Mouse (Mus musculus) embryonic fibroblast, embryonic 13.5 days (primary cell): ENCODE measurements around the gene Trim80.

Source experiments
- CTCF ChIP-seq: IDR thresholded peaks from 2 replicates; pipeline ENCODE4 v1.5.1; 2011; ENCODE audit warnings: mild to moderate bottlenecking, control low read depth, low read length, moderate library complexity, borderline replicate concordance; ENCODE audit not compliant: insufficient read depth
- POLR2A ChIP-seq: IDR thresholded peaks from 2 replicates; pipeline ENCODE4 v1.6.1; 2011; ENCODE audit warnings: low read depth, mild to moderate bottlenecking, control low read depth, low read length, moderate library complexity

DNA sequence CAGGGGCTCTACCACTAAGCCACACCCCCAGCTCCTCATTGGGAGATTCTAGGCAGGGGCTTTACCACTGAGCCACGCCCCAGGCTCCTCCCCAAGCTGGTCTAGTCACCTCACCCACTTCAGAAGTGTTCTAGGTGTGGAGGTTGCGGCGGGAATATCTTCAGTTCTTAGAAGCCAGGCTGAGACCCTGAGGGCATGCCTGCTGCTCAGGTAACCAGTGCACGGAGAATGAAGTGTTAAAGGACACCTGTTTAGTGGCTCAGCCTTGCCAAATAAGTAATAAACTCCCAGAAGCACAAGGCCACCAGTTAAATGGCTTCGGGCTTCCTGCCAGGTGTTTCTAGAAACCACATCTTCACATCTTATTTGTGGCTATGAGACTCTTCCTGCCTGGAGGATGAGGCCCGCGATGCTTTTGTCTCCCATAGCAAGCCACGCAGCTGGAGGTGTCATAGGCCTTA, 11.5 kb downstream of the Trim80 start:
- TF ChIP-seq CTCF (no peak), POLR2A (no peak)
